Mouse (Mus musculus) stomach, postnatal 0 days (tissue): ENCODE data around the gene Lrrc45.

Experiments used
- CTCF ChIP-seq: IDR thresholded peaks from 2 replicates; pipeline ENCODE4 v1.5.1; 2016; ENCODE audit warnings: antibody characterized with exemption, low read depth, mild to moderate bottlenecking, moderate library complexity
- EP300 ChIP-seq: optimal IDR thresholded peaks from 2 replicates; pipeline ENCODE3; 2016; ENCODE audit warnings: antibody characterized with exemption

- TF ChIP-seq CTCF (no peak), EP300 (no peak)
These were observed 54.5 kb downstream of the Lrrc45 start for GRCm38 (mm10) chr11:120768206-120768605.
